Mouse (Mus musculus) left cerebral cortex, postnatal 36 days (tissue): ENCODE data around the gene Ugt1a8. TPM values are rescaled to one million over a fixed set of nuclear protein-coding genes. Genes with fewer than 3 reads are reported as not detected.
A peak's percentile ranks its signal among the peaks of the same experiment; 100 is the strongest.
"Not testable (repeated sequence)": the region's sequence is repeated elsewhere in the genome, so short reads cannot be mapped to it uniquely, and the experiment has no call there.

ENCODE experiments used
- DNase-seq, 2 experiments: peaks; one replicate each; pipeline ENCODE4 v3.0.0; 2021 to 2022; ENCODE audit warnings: low spot score in 2 of 2, mixed read lengths in 1 of 2
- intact Hi-C: fragments of 180-260 bp; cut with DNase I; formaldehyde crosslinking; loops from one replicate; pipeline ENCODE4 v1.15.1; 2025
- total RNA-seq, 2 experiments: library from RNA; stranded (reverse); gene quantifications; 2 replicates each; pipeline ENCODE4 v1.2.3; 2021

Gene Ugt1a8
- total RNA-seq, 2 experiments from 2014 or later, result not detected

DNA sequence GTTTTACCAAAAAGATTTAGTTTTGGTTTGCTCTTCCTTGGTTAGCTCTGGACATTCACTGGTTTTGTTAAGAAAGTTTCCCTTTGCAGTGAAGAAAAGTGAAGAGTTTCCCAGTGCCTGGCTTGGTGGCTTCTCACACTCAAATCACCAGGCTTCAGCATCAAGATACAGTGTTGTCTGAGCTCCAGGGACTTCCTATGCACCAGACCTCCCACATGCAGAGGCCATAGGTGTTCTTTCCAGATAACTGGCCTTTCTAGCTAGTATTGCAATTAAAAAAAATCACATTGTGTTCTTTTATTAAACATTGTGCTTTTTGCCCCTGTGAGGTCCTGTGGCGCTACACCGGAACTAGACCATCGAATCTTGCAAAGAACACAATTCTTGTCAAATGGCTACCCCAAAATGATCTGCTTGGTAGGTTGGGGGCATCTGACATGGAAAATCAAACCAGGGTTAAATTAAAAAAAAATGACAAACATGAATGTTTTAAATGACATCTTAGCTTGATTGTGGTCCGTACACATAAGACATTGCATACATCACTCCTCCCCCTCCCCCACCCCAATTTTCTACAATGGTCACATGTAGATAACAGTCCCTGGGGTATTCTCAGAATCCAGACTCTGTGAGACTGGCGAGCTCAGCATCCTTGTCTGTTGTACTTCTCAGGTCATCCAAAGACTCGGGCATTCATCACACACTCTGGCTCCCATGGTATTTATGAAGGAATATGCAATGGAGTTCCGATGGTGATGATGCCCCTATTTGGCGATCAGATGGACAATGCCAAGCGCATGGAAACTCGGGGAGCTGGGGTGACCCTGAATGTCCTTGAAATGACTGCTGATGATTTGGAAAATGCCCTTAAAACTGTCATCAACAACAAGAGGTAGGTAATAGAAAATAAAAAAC lies 128.1 kb downstream of the Ugt1a8 start:
- no peak for DNase-seq
- intact Hi-C loops, result no loop called here

DNA sequence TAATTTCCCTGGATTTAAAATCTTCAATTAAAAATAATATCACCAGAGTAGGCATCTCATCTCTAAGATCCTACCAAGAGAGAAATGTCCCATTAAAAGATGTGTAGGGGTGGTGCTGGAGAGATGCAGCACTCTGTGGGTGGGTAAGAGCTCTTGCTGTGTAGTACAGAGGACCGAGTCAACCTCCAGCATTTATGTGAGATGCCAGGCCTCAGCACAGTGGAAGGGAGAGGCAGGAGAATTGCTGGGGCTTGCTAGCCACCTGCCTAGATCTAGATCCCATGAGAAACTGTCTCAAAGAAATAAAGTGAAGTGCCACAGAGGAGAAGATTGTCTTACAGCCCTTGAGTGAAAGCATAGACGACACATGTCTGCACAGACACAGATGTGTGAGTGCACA lies 128.9 kb downstream of the Ugt1a8 start:
- intact Hi-C loops, result no loop called here
- DNase-seq, result no peak

DNA sequence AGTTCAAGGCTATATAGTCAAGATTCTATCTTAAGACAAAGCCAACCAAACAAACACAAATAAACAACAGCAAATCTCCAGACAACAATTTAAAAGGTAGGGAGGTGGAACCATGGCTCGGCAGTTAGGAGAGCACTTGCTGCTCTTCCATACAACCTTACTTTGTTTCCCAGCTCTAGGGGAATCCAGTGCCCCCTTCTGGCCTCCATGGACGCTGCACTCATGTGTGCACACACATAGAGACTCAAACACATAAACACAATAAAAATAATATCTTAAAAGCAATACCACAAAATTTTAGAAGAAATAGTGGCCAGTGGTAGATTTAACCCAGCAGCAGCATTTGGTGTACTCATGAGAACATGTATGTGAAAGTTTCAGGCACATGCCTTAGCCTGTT lies 129.5 kb downstream of the Ugt1a8 start:
- DNase-seq, result no peak
- intact Hi-C loops, result no loop called here

DNA sequence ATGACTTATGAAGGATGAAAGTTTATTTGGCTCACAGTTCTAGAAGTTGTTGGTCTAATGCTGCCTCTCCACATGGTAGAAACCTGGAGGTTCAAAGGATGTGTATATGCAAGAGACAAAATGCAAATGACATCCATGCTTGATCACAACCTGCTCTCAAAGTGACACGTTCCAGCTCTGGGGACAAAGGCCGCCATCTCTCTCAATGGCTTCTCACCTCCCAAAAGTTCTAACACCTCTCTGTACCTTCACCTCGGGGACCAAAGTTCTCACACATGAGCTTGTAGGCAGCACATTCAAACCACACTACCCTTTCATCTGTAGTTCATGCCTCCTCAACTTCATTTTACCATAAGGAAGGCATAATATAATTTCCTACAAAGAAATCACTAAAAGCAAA lies 130.0 kb downstream of the Ugt1a8 start:
- DNase-seq, result no peak
- intact Hi-C loops, result no loop called here

DNA sequence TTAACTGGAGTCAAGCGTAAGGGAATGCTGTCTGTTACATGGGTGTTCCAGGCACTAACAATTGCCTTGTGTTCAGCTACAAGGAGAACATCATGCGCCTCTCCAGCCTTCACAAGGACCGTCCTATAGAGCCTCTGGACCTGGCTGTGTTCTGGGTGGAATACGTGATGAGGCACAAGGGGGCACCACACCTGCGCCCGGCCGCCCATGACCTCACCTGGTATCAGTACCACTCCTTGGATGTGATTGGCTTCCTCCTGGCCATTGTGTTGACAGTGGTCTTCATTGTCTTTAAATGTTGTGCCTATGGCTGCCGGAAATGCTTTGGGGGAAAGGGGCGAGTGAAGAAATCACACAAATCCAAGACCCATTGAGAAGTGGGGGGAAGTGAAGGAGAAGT lies 130.4 kb downstream of the Ugt1a8 start:
- intact Hi-C loops, result no loop called here
- DNase-seq, result no peak

DNA sequence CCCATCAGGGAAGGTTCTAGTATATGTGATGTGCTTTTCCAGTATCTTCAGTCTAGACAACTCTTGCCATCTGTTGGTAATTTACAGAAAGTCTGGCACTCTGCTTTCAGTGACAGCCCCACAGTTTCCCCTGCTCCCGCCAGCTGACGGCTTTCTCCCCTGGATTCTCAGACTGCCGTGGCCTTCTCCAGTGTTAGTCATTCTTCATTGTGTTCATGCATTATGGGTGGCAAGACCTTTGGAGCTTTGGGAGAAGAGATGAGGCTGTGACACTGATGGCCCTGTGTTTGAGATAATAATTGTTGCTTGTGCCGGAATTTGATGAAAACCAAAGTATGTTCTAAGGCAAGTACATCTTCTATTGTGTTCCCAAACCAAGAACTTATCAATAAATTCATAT lies 131.0 kb downstream of the Ugt1a8 start:
- DNase-seq, result no peak
- intact Hi-C loops, result no loop called here

DNA sequence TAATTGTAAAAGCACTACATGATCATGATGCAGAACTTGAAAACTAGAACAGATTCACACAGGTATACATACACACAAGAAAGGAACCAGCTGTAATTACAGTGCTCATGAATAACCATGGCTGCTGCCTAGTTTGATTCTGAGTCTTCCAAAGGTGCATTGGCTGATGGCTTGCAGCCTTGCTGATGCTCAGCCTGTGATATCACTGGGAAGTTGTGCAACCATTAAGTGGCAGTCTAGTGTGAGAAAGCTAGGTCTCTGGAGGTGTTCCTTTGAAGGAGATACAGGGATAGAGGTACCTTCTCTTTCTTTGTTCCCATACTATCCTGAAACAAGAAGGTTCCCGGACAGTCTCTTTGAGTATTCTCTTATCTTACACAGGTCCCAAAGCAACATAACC lies 131.4 kb downstream of the Ugt1a8 start:
- DNase-seq, result no peak
- intact Hi-C loops, result no loop called here

DNA sequence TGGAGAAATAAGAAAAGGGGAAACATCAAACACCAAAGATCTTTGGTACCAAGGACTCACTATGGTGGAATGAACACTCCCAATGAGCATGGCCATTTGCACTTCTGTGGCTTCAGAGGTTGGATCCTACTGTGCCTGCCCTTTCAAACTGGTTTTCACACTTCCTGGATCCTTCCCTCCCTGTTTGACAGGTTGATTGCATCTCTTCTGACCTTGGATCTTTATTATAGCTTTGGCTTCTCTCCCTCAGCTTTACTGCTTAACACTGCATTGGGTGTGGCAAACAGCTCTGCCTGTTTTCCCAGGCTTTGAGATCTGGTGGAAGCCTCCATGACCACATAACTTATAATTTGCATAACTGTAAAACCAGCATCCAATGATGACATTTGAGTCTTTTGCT lies 132.7 kb downstream of the Ugt1a8 start:
- no peak for DNase-seq
- intact Hi-C loops, result loop anchor here (5.0 kb wide), 1 partner anchor 82 kb away; no protein-coding TSS in a partner anchor

DNA sequence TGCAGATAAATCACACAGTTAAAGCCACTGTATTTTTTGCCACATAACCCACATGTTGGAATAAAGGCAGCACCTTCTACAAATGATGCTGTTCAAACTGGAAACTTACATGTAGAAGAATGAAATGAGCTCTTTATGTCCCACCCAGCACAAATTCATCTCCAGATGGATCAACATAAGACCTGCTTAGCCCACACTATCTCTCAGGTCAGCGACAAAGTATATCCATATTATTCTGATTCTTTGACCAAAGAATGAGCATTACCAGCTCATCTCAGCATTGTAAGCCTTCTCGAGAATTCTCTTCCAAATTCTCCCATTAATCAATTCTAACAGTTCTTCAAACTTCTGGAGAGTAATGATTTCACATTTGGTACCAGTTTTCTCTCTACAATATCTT lies 134.6 kb downstream of the Ugt1a8 start:
- intact Hi-C loops, result loop anchor here (5.0 kb wide), 1 partner anchor 80 kb away; no protein-coding TSS in a partner anchor

DNA sequence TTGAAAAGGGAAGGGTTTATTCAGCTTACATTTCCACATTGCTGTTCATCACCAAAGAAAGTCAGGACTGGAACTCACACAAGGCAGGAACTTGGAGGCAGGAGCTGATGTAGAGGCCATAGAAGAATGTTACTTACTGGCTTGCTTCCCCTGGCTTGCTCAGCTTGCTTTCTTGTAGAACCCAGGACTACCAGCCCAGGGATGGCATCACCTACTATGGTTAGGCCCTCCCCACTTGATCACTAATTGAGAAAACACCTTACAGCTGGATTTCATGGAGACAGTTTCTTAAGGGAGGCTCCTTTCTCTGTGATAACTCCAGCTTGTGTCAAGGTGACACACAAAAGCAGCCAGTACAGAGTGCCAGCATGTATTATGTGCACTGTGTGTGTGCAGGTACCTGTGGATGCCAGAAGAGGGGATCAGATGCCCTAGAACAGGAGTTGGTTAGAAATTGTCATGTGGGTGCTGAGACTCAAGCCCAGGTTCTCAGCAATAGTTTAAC lies 135.4 kb downstream of the Ugt1a8 start:
- intact Hi-C loops, result loop anchor here (5.0 kb wide), 1 partner anchor 79 kb away; no protein-coding TSS in a partner anchor
- DNase-seq, result not testable (repeated sequence)

More for the DNA sequence above, 134.6 kb downstream of the Ugt1a8 start:
- no peak for DNase-seq

DNA sequence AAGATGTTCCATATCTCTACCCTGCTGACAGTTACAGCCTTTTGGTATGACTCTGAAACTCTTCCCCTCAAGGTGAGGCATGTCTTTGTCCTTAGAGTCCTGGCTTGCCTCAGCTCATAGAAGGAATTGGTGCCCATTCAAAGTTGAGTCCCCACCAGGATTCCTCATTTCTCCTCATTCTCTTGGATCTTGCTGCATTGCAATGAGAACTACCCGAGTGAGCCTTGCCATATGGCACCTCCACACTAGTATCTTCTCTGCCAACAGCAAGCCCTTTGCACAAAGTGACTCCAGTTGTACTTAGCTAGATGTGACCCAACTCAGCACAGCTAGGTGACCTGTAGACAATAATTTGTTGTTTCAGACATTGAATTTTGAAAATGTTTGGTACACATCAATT lies 136.0 kb downstream of the Ugt1a8 start:
- intact Hi-C loops, result loop anchor here (5.0 kb wide), 1 partner anchor 79 kb away; no protein-coding TSS in a partner anchor
- peak in 1 of 2 experiments; percentile 4 for DNase-seq

DNA sequence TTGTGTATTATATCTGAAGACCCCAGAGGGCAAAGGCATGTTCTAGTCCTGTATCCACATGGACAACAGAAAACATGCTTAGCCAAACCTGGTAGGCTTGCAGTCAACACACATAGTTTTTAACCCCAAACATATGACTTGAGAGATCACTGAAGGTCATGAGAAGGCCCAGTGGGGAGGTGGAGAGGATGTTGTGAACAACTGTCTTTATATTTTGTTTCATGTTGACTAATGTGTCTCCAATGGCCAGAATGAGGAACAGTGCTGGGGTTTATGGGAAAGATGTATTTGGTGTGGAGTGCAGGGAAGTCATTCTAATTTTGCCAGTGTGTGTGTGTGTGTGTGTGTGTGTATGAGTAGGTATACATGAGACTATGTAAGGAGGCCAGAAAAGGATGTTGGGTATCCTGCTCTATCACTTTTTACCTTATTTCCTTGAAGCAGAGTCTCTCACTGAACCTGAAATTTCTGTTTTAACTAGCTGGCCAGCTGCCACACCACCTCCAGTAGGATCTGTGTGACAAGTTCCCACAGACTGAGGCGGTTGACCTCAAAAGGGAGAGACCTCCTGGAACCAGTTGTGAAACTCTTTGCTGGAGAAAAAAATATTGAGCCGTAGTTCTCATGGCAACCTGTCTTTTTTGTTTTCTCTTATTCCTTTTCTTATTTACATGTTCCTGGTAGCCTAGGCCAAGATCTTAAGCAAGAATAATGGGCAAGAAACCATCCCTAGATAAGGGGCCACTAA lies 136.6 kb downstream of the Ugt1a8 start:
- DNase-seq, result no peak
- intact Hi-C loops, result loop anchor here (5.0 kb wide), 1 partner anchor 78 kb away; no protein-coding TSS in a partner anchor

DNA sequence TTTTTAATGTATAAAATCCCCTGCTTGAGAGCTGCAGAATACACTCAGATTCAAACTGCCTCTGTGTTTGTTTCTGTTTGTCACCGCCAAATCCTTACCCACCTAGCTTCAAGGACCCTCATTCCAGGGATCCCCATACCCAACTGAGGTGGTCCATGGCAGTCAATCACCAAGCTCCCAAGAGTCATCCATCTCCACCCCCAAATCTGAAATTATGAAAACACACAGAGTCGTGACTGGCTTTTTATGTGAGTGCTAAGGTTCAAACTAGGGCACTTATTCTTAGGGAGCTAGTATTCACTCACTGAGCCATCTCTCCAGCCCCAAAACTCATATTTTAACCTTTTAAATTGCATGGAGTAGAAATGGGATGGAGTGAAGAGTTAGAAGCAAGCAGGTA lies 137.7 kb downstream of the Ugt1a8 start:
- DNase-seq, intact Hi-C loops: not testable (repeated sequence)

DNA sequence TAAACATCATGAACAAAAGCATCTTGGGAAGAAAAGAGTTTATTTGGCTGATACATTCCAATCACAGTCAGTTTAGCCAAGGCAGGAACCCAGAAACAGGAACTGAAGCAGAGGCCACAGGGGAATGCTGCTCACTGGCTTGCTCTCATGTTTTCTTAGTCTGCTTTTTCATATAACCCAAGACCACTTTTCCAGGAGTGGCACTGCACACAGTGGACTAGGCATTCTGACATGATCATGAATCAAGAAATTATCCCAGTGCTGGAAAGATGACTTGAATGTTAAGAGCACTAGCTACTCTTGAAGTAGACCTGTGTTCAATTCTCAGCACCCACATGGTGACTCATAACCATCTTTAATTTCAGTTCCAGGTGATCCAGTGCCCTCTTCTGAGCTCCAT lies 138.1 kb downstream of the Ugt1a8 start:
- intact Hi-C loops, result no loop called here
- DNase-seq, result no peak

DNA sequence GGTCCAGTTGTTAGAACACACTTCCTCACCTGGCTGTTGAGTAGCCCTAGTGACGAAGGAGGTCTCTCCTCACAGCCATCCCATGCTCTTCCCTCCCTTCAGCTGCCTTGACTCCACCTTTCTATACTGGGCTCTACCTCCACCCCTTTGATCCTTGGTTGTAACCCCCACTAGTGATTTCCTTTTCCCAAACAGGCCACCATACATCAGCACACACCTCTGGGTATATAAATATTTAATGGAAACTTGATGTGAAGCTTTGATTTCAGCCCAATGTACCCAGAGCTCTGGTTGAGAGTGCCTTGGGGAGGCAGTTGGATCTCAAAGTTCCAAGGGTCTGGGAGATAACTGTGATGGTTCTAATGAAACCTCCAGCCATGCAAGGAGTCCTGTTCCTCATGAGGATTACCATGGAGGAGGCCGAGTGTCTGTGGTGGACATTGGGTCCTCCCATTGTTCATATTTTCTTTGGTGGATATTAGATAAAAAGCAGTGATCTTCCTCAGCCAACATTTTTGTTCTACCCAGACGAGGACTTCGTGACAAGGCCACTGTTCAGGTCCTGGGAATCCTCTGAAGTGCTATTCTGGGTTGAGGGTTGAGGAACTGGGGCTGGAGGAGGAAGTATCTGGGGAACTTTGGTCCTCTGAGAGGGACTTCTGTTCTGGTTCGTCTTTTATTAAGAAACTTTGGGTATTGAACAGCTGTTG lies 139.2 kb downstream of the Ugt1a8 start, which contains the start of gene Mroh2a:
Gene Mroh2a, plus strand, starts transcription at position 317 of the 710 bp plus-strand sequence.
- intact Hi-C loops, result no loop called here

DNA sequence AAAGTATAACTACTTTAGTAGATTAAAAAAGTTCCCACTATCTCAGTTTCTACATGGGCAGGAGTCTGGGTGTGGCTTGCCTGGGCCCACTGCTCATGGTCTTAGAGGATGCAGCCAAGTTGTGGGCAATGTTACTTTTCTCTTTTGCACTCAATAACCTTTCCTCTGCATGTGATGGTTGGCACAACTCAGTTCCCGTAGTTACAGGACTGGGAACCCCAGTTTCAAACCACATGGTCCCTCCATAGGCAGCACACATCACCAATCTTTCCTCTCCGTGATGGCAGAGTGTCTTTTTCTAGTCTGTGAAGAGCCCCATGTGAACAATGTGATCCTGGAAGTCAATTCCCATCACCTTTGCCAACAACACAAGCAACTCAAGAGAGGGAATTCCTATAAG lies 139.9 kb downstream of the Ugt1a8 start:
- no peak for DNase-seq
- intact Hi-C loops, result no loop called here

More for the DNA sequence above, 139.2 kb downstream of the Ugt1a8 start, which contains the start of gene Mroh2a:
- DNase-seq, result no peak

DNA sequence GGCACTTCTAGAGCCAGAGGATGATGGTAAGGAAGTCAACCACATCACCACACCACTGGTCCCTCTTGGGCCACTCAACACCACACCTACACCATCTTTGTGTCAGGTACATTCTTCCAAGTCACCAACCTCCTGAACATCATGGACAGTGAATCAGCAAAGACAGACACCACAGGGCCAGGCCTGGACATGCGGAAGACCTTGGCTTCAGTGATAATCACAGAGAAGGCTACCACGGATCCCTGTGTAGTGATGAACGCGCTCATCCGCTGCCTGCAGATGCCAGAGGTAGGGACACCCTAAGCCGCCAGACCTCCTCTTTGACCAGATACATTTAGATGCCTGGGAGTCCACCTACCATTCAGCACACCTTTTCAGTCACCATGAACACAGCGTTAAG lies 140.5 kb downstream of the Ugt1a8 start:
- intact Hi-C loops, result no loop called here
- no peak for DNase-seq

DNA sequence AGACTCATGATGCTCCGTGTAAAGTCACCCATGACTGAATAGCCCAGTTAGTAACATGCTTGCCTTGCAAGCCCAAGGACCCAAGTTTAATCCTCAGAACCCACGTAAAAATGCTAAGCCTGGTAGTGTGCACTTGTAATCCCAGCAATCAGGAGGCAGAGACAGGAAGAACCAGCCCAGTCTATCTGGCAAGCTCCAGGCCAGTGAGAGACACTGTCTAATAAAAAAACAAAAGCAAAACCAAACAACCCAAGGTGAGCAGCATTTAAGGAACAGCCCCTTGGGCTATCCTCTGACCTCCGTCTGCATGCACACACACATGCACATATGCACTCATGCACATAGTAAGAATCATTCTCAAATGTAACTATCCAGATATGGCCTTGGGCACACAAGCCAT lies 142.0 kb downstream of the Ugt1a8 start:
- intact Hi-C loops, result no loop called here
- no peak for DNase-seq

DNA sequence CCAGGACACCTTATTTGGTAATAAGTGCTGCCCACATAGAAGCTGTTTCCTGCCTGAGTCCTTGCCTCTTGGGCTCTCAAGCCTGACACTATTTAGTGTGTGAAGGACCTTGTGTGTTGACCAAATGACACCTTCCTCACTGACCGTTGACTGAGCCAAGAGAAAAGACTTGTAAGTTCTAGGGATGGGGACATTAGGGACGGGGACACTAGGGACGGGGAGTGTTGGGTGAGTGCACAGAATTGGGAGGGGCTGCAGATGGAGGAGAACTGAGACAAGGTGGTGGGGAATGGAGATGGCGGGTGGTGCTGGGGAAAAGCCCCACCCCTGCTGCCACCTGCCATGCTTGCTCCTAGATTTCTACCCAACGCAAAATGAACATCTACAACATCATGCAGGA lies 142.4 kb downstream of the Ugt1a8 start:
- intact Hi-C loops, result no loop called here
- DNase-seq, result no peak

DNA sequence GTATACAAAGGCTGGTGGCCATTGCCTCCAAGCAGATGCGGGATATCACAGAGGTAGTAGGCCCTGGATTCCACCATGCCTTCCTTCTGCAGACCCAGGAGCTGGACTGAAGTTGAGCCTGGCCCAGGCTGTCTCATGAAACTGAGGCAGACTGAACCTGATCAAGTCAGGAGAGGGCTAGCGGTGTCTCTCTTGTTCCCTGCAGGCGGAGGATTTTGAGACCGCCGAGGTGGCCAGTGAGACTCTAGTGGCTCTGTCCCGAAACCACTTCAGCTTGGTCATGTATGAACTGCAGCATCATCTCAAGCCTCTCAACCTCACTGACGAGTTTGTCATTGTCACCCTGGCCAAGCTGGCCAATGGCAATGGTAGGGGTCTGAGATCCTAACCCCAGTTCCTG lies 142.8 kb downstream of the Ugt1a8 start:
- no peak for DNase-seq
- intact Hi-C loops, result no loop called here
